Mouse (Mus musculus) layer of hippocampus, postnatal 25 days (tissue): Measurements from ENCODE around the gene Dmkn. TPM values are rescaled to one million over a fixed set of nuclear protein-coding genes. Genes with fewer than 3 reads are reported as not detected.
A peak's percentile ranks its signal among the peaks of the same experiment; 100 is the strongest.
"Not testable (repeated sequence)": the region's sequence is repeated elsewhere in the genome, so short reads cannot be mapped to it uniquely, and the experiment has no call there.

Experiments used
- DNase-seq, 2 experiments: peaks; one replicate each; pipeline ENCODE4 v3.0.0; 2022; ENCODE audit warnings: mixed read lengths in 2 of 2, low spot score in 1 of 2; ENCODE audit errors: extremely low spot score in 1 of 2
- total RNA-seq, 2 experiments: library from RNA; stranded (reverse); gene quantifications; 2 replicates each; pipeline ENCODE4 v1.2.3; 2021

Dmkn gene
- 1 to 10 TPM in 1 of 2 experiments, under 1 TPM in 1; 0.66 to 1.3 TPM for total RNA-seq

DNA sequence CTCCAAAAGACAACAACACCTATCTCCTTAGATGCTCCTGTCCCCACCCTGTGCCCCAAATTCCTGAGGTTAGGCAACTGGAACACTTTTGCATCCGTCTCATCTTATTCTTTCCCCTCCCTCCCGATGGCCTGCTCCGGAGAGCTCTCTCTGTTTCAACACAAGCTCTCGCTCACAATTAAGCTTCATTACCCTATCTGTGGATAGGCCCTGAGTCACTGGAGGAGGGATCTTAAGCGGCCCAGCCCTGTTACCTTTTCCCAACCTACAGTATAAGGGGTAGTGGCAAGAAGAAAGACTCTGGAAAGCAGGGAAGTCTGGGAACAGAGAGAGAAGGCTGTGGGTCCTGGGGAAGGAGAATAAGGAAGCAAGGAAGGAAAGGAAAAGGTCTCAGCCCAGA lies at the start of gene Dmkn:
TSS of gene Dmkn (plus strand) at position 301 of the 400 bp plus-strand sequence.
- DNase-seq, result no peak

- peak; percentile 30 to 37 for DNase-seq
Observed at GRCm38 (mm10) chr7:30717006-30717715, 46.4 kb upstream of the Dmkn start.

DNA sequence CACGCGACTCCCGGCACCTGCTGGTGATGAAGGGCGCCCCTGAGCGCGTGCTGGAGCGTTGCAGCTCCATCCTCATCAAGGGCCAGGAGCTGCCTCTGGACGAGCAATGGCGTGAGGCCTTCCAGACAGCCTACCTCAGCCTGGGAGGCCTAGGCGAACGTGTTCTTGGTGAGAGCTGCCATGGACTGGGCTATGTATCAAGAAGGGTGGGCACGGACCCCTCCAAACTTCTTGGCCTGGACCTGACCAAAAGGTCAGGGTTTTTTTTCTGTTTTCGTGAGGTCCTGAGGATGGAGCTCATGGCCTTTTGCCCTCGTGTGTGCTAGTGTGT lies 45.9 kb upstream of the Dmkn start:
- DNase-seq, result no peak

- DNase-seq, result no peak
Observed at GRCm38 (mm10) chr7:30719669-30720068, 43.9 kb upstream of the Dmkn start.

GRCm38 (mm10) chr7:30721286-30721685 lies 42.3 kb upstream of the Dmkn start:
- no peak for DNase-seq

GRCm38 (mm10) chr7:30723274-30723953 lies 40.1 kb upstream of the Dmkn start:
- DNase-seq, result no peak

GRCm38 (mm10) chr7:30728214-30728613 lies 35.3 kb upstream of the Dmkn start:
- DNase-seq, result no peak

DNA sequence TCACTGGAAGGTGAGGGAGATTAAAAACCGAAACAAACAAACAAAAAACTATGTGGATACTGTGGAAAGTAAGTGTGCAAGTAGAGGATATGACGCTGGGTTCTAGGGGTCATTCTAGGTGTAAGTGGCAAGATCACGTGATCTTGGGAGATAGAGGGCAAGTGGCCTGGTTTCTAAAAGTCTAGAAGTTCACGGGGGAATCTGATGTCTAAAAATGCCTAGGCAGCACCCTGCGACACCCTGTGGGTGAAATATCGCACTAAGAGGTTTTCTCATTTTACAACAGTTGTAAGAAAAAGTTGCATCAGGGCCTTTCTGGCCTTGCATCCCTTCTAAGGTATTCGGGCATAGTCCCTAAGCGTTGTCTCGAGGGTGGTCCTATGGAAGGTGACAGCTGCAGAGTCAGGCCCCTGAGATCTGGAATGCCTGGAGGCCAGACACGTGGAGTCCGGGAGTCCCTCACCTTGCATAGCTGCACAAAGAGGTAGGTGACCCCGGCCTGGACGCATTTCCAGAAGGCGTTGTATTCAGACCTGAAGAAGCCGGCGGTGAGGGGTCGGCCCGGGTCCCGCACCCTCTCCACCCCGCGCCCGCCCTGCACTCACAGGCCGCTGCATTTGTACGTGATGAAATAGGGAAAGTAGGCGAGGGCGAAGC lies 34.7 kb upstream of the Dmkn start:
- DNase-seq, result peak in 1 of 2 experiments; percentile 18

- DNase-seq, result peak; percentile 94 to 96
Observed at GRCm38 (mm10) chr7:30729396-30730063, 34.0 kb upstream of the Dmkn start, which contains the start of gene Tmem147. TSS of gene Tmem147 (minus strand) at chr7:30729540.

GRCm38 (mm10) chr7:30730064-30730722 lies 33.4 kb upstream of the Dmkn start:
- DNase-seq, result not testable (repeated sequence)

GRCm38 (mm10) chr7:30736211-30736610 lies 27.3 kb upstream of the Dmkn start:
- no peak for DNase-seq

GRCm38 (mm10) chr7:30742570-30742969 lies 21.0 kb upstream of the Dmkn start:
- not testable (repeated sequence) for DNase-seq

DNA sequence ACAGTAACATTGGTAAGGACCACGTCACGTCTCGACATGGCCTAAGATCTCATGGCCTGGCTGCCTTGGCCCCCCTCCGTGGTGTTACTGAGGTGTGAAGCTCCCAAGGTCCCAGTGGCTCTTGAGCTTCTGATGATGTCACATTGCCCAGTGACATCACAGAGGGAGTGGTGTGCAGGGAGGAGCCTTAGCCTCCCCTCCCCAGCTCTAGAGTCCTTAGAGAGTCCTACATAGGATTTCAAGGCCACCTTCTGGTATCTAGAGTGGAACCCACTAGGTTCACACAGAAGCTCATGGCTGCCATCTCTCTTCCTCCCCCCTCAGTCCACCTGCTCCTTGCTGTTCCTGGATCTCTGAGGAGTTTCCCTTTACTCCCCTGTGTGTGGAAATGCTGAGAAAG lies 19.9 kb upstream of the Dmkn start, which contains the start of gene Gapdhs:
TSS of gene Gapdhs (minus strand) at position 65 of the 400 bp plus-strand sequence.
- DNase-seq, result not testable (repeated sequence)

GRCm38 (mm10) chr7:30744022-30744598 lies 19.4 kb upstream of the Dmkn start:
- DNase-seq, result no peak

DNA sequence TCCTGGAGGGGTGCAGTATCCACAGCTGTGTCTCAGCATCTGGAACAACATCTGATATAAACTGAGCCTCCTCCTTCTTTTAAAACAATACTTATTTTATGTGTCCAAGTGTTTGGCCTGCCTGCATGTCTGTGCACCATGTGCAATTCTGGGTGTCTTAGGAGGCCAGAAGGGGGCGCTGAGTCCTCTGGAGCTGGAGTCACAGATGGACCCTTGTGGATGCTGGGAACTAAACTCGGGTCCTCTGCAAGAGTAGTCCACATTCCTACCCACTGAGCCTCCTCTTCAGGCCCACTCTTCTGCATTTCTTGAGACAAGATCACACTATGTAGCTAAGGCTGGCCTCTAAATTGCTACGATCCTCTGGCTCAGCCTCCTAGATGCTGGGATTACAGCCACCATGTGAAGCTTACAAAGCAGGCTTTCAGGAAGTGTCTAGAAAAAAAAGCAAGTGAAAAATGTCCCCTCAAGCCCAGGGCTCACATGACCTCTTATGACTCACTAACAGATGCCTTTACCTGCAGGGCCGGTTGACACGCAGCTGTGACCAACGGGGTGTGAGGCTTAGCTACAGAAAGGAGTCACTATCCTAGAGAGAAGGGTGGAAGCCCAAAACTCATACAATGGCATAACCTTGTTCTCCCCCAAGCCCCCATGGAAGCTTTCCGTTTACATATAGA lies 15.9 kb upstream of the Dmkn start:
- no peak for DNase-seq

- no peak for DNase-seq
Observed at GRCm38 (mm10) chr7:30749824-30750606, 13.5 kb upstream of the Dmkn start.

- no peak for DNase-seq
Observed at GRCm38 (mm10) chr7:30751086-30751669, 12.4 kb upstream of the Dmkn start, which contains the start of gene Sbsn. TSS of gene Sbsn (plus strand) at chr7:30751471.

- no peak for DNase-seq
Observed at GRCm38 (mm10) chr7:30757001-30757400, 6.6 kb upstream of the Dmkn start.
